In genomic region chr2:116064521-116064920, GRCm38 (mm10) we compare ENCODE assay signal across 8 mouse cellular contexts. TPM values are rescaled to one million over a fixed set of nuclear protein-coding genes. Genes with fewer than 3 reads are reported as not detected.
DNase-seq lines count a peak whose midpoint lies in the region; ATAC-seq and TF ChIP-seq lines count a peak whose summit lies in the region.

No protein-coding gene starts in this region.

- no peak for TF ChIP-seq CTCF in left cerebral cortex, adult 2 months (IDR thresholded peaks at IDR 0.05)

- H3K4me2 ChIP-seq in hindbrain, embryonic 15.5 days, result peak overlapping the region; percentile 73
- H3K4me2 ChIP-seq in lung, embryonic 15.5 days, result peak overlapping the region; percentile 79
- peak overlapping the region; percentile 71 for H3K4me2 ChIP-seq in stomach, embryonic 15.5 days

- no peaks in the 10 kb centered on the region for H3K36me3 ChIP-seq in hindbrain, embryonic 15.5 days
- H3K36me3 ChIP-seq in lung, embryonic 15.5 days, result no peaks in the 10 kb centered on the region
- 0 out of 2 replicates have a peak, but pooled peaks cover 4% of the 10 kb centered on the region for H3K36me3 ChIP-seq in stomach, embryonic 15.5 days

- DNase-seq in left cerebral cortex, adult 2 months (ENCODE audit: extremely low spot score in 1 of 2, low spot score in 2 of 2), result peak in 1 of 2 experiments; percentile 49
- no peak for DNase-seq in left cerebral cortex, adult 8-10 months (ENCODE audit: low spot score in 2 of 2)
- DNase-seq in embryo, embryonic 11 days, result peak; percentile 55
- no peak for DNase-seq in adrenal gland, adult 18-20 months (ENCODE audit: low spot score in 2 of 2)
- DNase-seq in spleen, postnatal 36 days (ENCODE audit: low spot score in 2 of 2), result no peak

- peaks cover 23% of the 10 kb centered on the region for H3K4me1 ChIP-seq in hindbrain, embryonic 15.5 days (replicated peaks)
- H3K4me1 ChIP-seq in lung, embryonic 15.5 days, result peaks cover 29% of the 10 kb centered on the region
- H3K4me1 ChIP-seq in stomach, embryonic 15.5 days, result 0 out of 2 replicates have a peak, but pooled peaks cover 3% of the 10 kb centered on the region

- peak overlapping the region; percentile 60 for H3K4me3 ChIP-seq in left cerebral cortex, adult 2 months
- H3K4me3 ChIP-seq in hindbrain, embryonic 15.5 days, result peak overlapping the region; percentile 68
- peak overlapping the region; percentile 67 for H3K4me3 ChIP-seq in lung, embryonic 15.5 days
- peak overlapping the region; percentile 69 for H3K4me3 ChIP-seq in stomach, embryonic 15.5 days (replicated peaks)

- no peaks in the 10 kb centered on the region for H3K27me3 ChIP-seq in hindbrain, embryonic 15.5 days
- peaks cover 10% of the 10 kb centered on the region for H3K27me3 ChIP-seq in lung, embryonic 15.5 days
- no peaks in the 10 kb centered on the region for H3K27me3 ChIP-seq in stomach, embryonic 15.5 days (replicated peaks)

- no peak for ATAC-seq in hindbrain, embryonic 15.5 days (ENCODE audit: low FRiP score, low read depth)
- ATAC-seq in lung, embryonic 15.5 days (ENCODE audit: borderline replicate concordance, extremely low read depth, low FRiP score, low TSS enrichment), result no peak
- no peak for ATAC-seq in stomach, embryonic 15.5 days (ENCODE audit: insufficient read depth, low FRiP score, low read depth)

- no peaks in the 10 kb centered on the region for H3K9me3 ChIP-seq in hindbrain, embryonic 15.5 days
- no peaks in the 10 kb centered on the region for H3K9me3 ChIP-seq in lung, embryonic 15.5 days
- H3K9me3 ChIP-seq in stomach, embryonic 15.5 days, result no peaks in the 10 kb centered on the region

- WGBS in hindbrain, embryonic 15.5 days, result 0% methylated on average over 20 of the region's 20 CpGs
- WGBS in lung, embryonic 15.5 days, result 0% methylated on average over 20 of the region's 20 CpGs
- under 1% methylated on average over 20 of the region's 20 CpGs for WGBS in stomach, embryonic 15.5 days

- H3K9ac ChIP-seq in hindbrain, embryonic 15.5 days, result peak overlapping the region; percentile 92
- peak overlapping the region; percentile 75 for H3K9ac ChIP-seq in lung, embryonic 15.5 days
- H3K9ac ChIP-seq in stomach, embryonic 15.5 days, result peak overlapping the region; percentile 84

- peak overlapping the region; percentile 54 for H3K27ac ChIP-seq in left cerebral cortex, adult 2 months
- peak overlapping the region; percentile 97 for H3K27ac ChIP-seq in hindbrain, embryonic 15.5 days (replicated peaks)
- H3K27ac ChIP-seq in lung, embryonic 15.5 days, result peak overlapping the region; percentile 89
- peak overlapping the region; percentile 99 for H3K27ac ChIP-seq in stomach, embryonic 15.5 days

- intact Hi-C loops in left cerebral cortex, adult 2 months (cut with DNase I), result no loop called here

RNA-seq across cellular contexts. Expression of gene Meis2, which starts 1.1 kb away (rescaled TPM):
- 100 to 1,000 TPM; 110 to 116 TPM for total RNA-seq in left cerebral cortex, adult 2 months (2021)
- 100 to 1,000 TPM; 141 to 190 (median 171) TPM for total RNA-seq in left cerebral cortex, adult 8-10 months (2022)
- polyA plus RNA-seq in hindbrain, embryonic 15.5 days (2015; fragmentation: Nextera tagmentation; extraction: Ambion mirVana), result 139 and 140 TPM in 2 replicates
- polyA plus RNA-seq in lung, embryonic 15.5 days (2015; fragmentation: Nextera tagmentation; extraction: Ambion mirVana), result 24.4 and 25.8 TPM in 2 replicates
- polyA plus RNA-seq in stomach, embryonic 15.5 days (2015; fragmentation: Nextera tagmentation; extraction: Ambion mirVana), result 53.0 and 57.8 TPM in 2 replicates
- total RNA-seq in adrenal gland, adult 18-20 months (2021), result 100 to 1,000 TPM; 216 to 279 TPM
